Mouse (Mus musculus): ENCODE measurements around the gene Ibsp. TPM values are rescaled to one million over a fixed set of nuclear protein-coding genes. Genes with fewer than 3 reads are reported as not detected.

Ibsp gene
- total and polyA plus RNA-seq, 2 experiments from 2014 or later: not detected

- no peaks in the 10 kb centered on the region for H3K36me3 ChIP-seq (replicated peaks; ENCODE audit: control insufficient read depth, insufficient read depth, low read length)
- no peak overlapping the region for H3K27ac ChIP-seq (ENCODE audit: low read depth)
- ATAC-seq (ENCODE audit: insufficient read depth, low read depth) (no peak), DNase-seq (ENCODE audit: low spot score) (no peak)
- H3K9ac ChIP-seq (replicated peaks; ENCODE audit: low read depth, low read length): no peak overlapping the region
- H3K4me3 ChIP-seq (ENCODE audit: low read depth, low read length): no peak overlapping the region
- H3K4me1 ChIP-seq (ENCODE audit: control insufficient read depth, insufficient read depth): no peaks in the 10 kb centered on the region
- no peak for TF ChIP-seq CTCF (IDR thresholded peaks at IDR 0.05; ENCODE audit: low read depth)
- TF ChIP-seq EP300 (IDR thresholded peaks at IDR 0.05; ENCODE audit: low read depth): no peak
- no peak overlapping the region for H3K4me2 ChIP-seq (ENCODE audit: low read depth, low read length)
- no peaks in the 10 kb centered on the region for H3K27me3 ChIP-seq (ENCODE audit: control insufficient read depth, insufficient read depth, low read length)
- 69% methylated on average over 4 of the region's 4 CpGs for WGBS
- H3K9me3 ChIP-seq (replicated peaks; ENCODE audit: control insufficient read depth, low read length): no peaks in the 10 kb centered on the region
Observed at GRCm38 (mm10) chr5:104328317-104328850, 29.4 kb downstream of the Ibsp start.

GRCm38 (mm10) chr5:104329381-104329780 is 30.4 kb downstream of the Ibsp start:
- Histone ChIP-seq H3K27ac (ENCODE audit: low read depth) (no peak overlapping the region), H3K4me1 (ENCODE audit: control insufficient read depth, insufficient read depth) (no peaks in the 10 kb centered on the region), H3K27me3 (ENCODE audit: control insufficient read depth, insufficient read depth, low read length) (no peaks in the 10 kb centered on the region), H3K36me3 (replicated peaks; ENCODE audit: control insufficient read depth, insufficient read depth, low read length) (no peaks in the 10 kb centered on the region), H3K9ac (replicated peaks; ENCODE audit: low read depth, low read length) (no peak overlapping the region), H3K4me3 (ENCODE audit: low read depth, low read length) (no peak overlapping the region), H3K9me3 (replicated peaks; ENCODE audit: control insufficient read depth, low read length) (no peaks in the 10 kb centered on the region), H3K4me2 (ENCODE audit: low read depth, low read length) (no peak overlapping the region)
- DNase-seq (ENCODE audit: low spot score) (no peak), ATAC-seq (ENCODE audit: insufficient read depth, low read depth) (no peak)
- 78% methylated on average over 5 of the region's 5 CpGs for WGBS
- no peak for TF ChIP-seq CTCF (IDR thresholded peaks at IDR 0.05; ENCODE audit: low read depth)
- TF ChIP-seq EP300 (IDR thresholded peaks at IDR 0.05; ENCODE audit: low read depth): no peak

- WGBS: 69% methylated on average over 5 of the region's 5 CpGs
- H3K36me3 ChIP-seq (replicated peaks; ENCODE audit: control insufficient read depth, insufficient read depth, low read length): no peaks in the 10 kb centered on the region
- DNase-seq (ENCODE audit: low spot score): no peak
- H3K4me3 ChIP-seq (ENCODE audit: low read depth, low read length): no peak overlapping the region
- ATAC-seq (ENCODE audit: insufficient read depth, low read depth): no peak
- H3K9me3 ChIP-seq (replicated peaks; ENCODE audit: control insufficient read depth, low read length): no peaks in the 10 kb centered on the region
- no peak overlapping the region for H3K9ac ChIP-seq (replicated peaks; ENCODE audit: low read depth, low read length)
- H3K27me3 ChIP-seq (ENCODE audit: control insufficient read depth, insufficient read depth, low read length): no peaks in the 10 kb centered on the region
- no peak overlapping the region for H3K27ac ChIP-seq (ENCODE audit: low read depth)
- H3K4me2 ChIP-seq (ENCODE audit: low read depth, low read length): no peak overlapping the region
- no peaks in the 10 kb centered on the region for H3K4me1 ChIP-seq (ENCODE audit: control insufficient read depth, insufficient read depth)
- TF ChIP-seq EP300 (IDR thresholded peaks at IDR 0.05; ENCODE audit: low read depth) (no peak), CTCF (IDR thresholded peaks at IDR 0.05; ENCODE audit: low read depth) (no peak)
Observed at GRCm38 (mm10) chr5:104330088-104330487, 31.1 kb downstream of the Ibsp start.

GRCm38 (mm10) chr5:104332296-104332695 is 33.3 kb downstream of the Ibsp start:
- Histone ChIP-seq H3K27me3 (ENCODE audit: control insufficient read depth, insufficient read depth, low read length) (no peaks in the 10 kb centered on the region), H3K27ac (ENCODE audit: low read depth) (no peak overlapping the region), H3K4me2 (ENCODE audit: low read depth, low read length) (no peak overlapping the region), H3K9ac (replicated peaks; ENCODE audit: low read depth, low read length) (no peak overlapping the region), H3K4me3 (ENCODE audit: low read depth, low read length) (no peak overlapping the region), H3K9me3 (replicated peaks; ENCODE audit: control insufficient read depth, low read length) (no peaks in the 10 kb centered on the region), H3K4me1 (ENCODE audit: control insufficient read depth, insufficient read depth) (no peaks in the 10 kb centered on the region), H3K36me3 (replicated peaks; ENCODE audit: control insufficient read depth, insufficient read depth, low read length) (no peaks in the 10 kb centered on the region)
- DNase-seq (ENCODE audit: low spot score) (no peak), ATAC-seq (ENCODE audit: insufficient read depth, low read depth) (no peak)
- TF ChIP-seq CTCF (IDR thresholded peaks at IDR 0.05; ENCODE audit: low read depth): no peak
- no peak for TF ChIP-seq EP300 (IDR thresholded peaks at IDR 0.05; ENCODE audit: low read depth)
- 46% methylated on average over 3 of the region's 3 CpGs for WGBS

- H3K9me3 ChIP-seq (replicated peaks; ENCODE audit: control insufficient read depth, low read length): no peaks in the 10 kb centered on the region
- no peaks in the 10 kb centered on the region for H3K36me3 ChIP-seq (replicated peaks; ENCODE audit: control insufficient read depth, insufficient read depth, low read length)
- peak overlapping the region; percentile 22 for H3K4me2 ChIP-seq (ENCODE audit: low read depth, low read length)
- no peaks in the 10 kb centered on the region for H3K4me1 ChIP-seq (ENCODE audit: control insufficient read depth, insufficient read depth)
- 18% methylated on average over 7 of the region's 7 CpGs for WGBS
- no peaks in the 10 kb centered on the region for H3K27me3 ChIP-seq (ENCODE audit: control insufficient read depth, insufficient read depth, low read length)
- no peak overlapping the region for H3K9ac ChIP-seq (replicated peaks; ENCODE audit: low read depth, low read length)
- TF ChIP-seq CTCF (IDR thresholded peaks at IDR 0.05; ENCODE audit: low read depth): peak; percentile 86
- TF ChIP-seq EP300 (IDR thresholded peaks at IDR 0.05; ENCODE audit: low read depth): no peak
- no peak overlapping the region for H3K4me3 ChIP-seq (ENCODE audit: low read depth, low read length)
- ATAC-seq (ENCODE audit: insufficient read depth, low read depth) (peak; percentile 44; the same call in 1 of the 2 replicates), DNase-seq (ENCODE audit: low spot score) (peak; percentile 58)
- H3K27ac ChIP-seq (ENCODE audit: low read depth): no peak overlapping the region
Observed at GRCm38 (mm10) chr5:104333231-104333640, 34.3 kb downstream of the Ibsp start.

GRCm38 (mm10) chr5:104333643-104334042 is 34.7 kb downstream of the Ibsp start:
- Histone ChIP-seq H3K36me3 (replicated peaks; ENCODE audit: control insufficient read depth, insufficient read depth, low read length) (no peaks in the 10 kb centered on the region), H3K27ac (ENCODE audit: low read depth) (no peak overlapping the region), H3K9me3 (replicated peaks; ENCODE audit: control insufficient read depth, low read length) (no peaks in the 10 kb centered on the region), H3K9ac (replicated peaks; ENCODE audit: low read depth, low read length) (no peak overlapping the region), H3K4me3 (ENCODE audit: low read depth, low read length) (no peak overlapping the region), H3K4me2 (ENCODE audit: low read depth, low read length) (no peak overlapping the region), H3K4me1 (ENCODE audit: control insufficient read depth, insufficient read depth) (no peaks in the 10 kb centered on the region), H3K27me3 (ENCODE audit: control insufficient read depth, insufficient read depth, low read length) (no peaks in the 10 kb centered on the region)
- ATAC-seq (ENCODE audit: insufficient read depth, low read depth): no peak
- no peak for DNase-seq (ENCODE audit: low spot score)
- no peak for TF ChIP-seq CTCF (IDR thresholded peaks at IDR 0.05; ENCODE audit: low read depth)
- TF ChIP-seq EP300 (IDR thresholded peaks at IDR 0.05; ENCODE audit: low read depth): no peak
- 67% methylated on average over 6 of the region's 6 CpGs for WGBS

All from heart, postnatal 0 days (tissue).